Mouse (Mus musculus) neutrophil, adult 5-6 weeks (primary cell): Measurements from ENCODE around the gene Gm37419. TPM values are rescaled to one million over a fixed set of nuclear protein-coding genes. Genes with fewer than 3 reads are reported as not detected.

Source experiments
- ATAC-seq: fragments of 151-379, 151-347 bp; 2 replicates; pipeline ENCODE4 v1.8.0; 2017; ENCODE audit warnings: mild to moderate bottlenecking, moderate TSS enrichment; ENCODE audit not compliant: insufficient number of reproducible peaks, poor library complexity, low FRiP score, severe bottlenecking; ENCODE audit errors: extremely low read depth
- total RNA-seq: library from RNA; stranded (forward); fragments of 200-1000 nt; gene quantifications from 2 replicates; pipeline ENCODE4 v1.2.3, GENCODE M21; 2017

The Gm37419 gene
- total RNA-seq, 1 experiment from 2014 or later = not detected

GRCm38 (mm10) chr16:23977732-23978131 lies 10.6 kb upstream of the Gm37419 start:
- no peak for ATAC-seq

GRCm38 (mm10) chr16:23978495-23978894 lies 9.8 kb upstream of the Gm37419 start:
- no peak for ATAC-seq

GRCm38 (mm10) chr16:23979446-23979845 lies 8.8 kb upstream of the Gm37419 start:
- no peak for ATAC-seq

- no peak for ATAC-seq
Observed at GRCm38 (mm10) chr16:23980201-23980870, 7.9 kb upstream of the Gm37419 start.

GRCm38 (mm10) chr16:23980991-23981720 lies 7.1 kb upstream of the Gm37419 start:
- ATAC-seq = no peak

GRCm38 (mm10) chr16:23981925-23982851 lies 6.1 kb upstream of the Gm37419 start:
- ATAC-seq = no peak

- no peak for ATAC-seq
Observed at GRCm38 (mm10) chr16:23982891-23983588, 5.2 kb upstream of the Gm37419 start.

GRCm38 (mm10) chr16:23984183-23984582 lies 4.1 kb upstream of the Gm37419 start:
- ATAC-seq = peak; percentile 59

- ATAC-seq = peak; percentile 7; the same call in 1 of the 2 replicates
Observed at GRCm38 (mm10) chr16:23984760-23985466, 3.4 kb upstream of the Gm37419 start.

GRCm38 (mm10) chr16:23985467-23985861 lies 2.8 kb upstream of the Gm37419 start:
- ATAC-seq = no peak

GRCm38 (mm10) chr16:23986176-23986575 lies 2.1 kb upstream of the Gm37419 start:
- ATAC-seq = no peak

GRCm38 (mm10) chr16:23986871-23987270 lies 1.4 kb upstream of the Gm37419 start:
- ATAC-seq = no peak

GRCm38 (mm10) chr16:23987341-23988156 lies 733 bp upstream of the Gm37419 start:
- ATAC-seq = no peak

GRCm38 (mm10) chr16:23988157-23988465 lies 171 bp upstream of the Gm37419 start:
- no peak for ATAC-seq

- ATAC-seq = no peak
Observed at GRCm38 (mm10) chr16:23989209-23990160, 1.2 kb downstream of the Gm37419 start.

GRCm38 (mm10) chr16:23990161-23990970 lies 2.1 kb downstream of the Gm37419 start:
- no peak for ATAC-seq
